Mouse (Mus musculus): ENCODE data around the gene Gm11037.

GRCm38 (mm10) chr2:131139287-131139686 is 6.0 kb downstream of the Gm11037 start:
- TF ChIP-seq CTCF (IDR thresholded peaks at IDR 0.05; ENCODE audit: borderline replicate concordance, insufficient read depth, low read length) (no peak), POLR2A (IDR thresholded peaks at IDR 0.05; ENCODE audit: low read depth, low read length) (no peak)

All from embryonic fibroblast, embryonic 13.5 days (primary cell).